Mouse (Mus musculus) left cerebral cortex, adult 2 months (tissue): Measurements from ENCODE around the gene Olfr876. TPM values are rescaled to one million over a fixed set of nuclear protein-coding genes. Genes with fewer than 3 reads are reported as not detected.
A peak's percentile ranks its signal among the peaks of the same experiment; 100 is the strongest.

Source experiments
- DNase-seq, 2 experiments: peaks; one replicate each; pipeline ENCODE4 v3.0.0; 2021 to 2022; ENCODE audit warnings: low spot score in 2 of 2, mixed read lengths in 1 of 2; ENCODE audit errors: extremely low spot score in 1 of 2
- H3K27ac ChIP-seq: fragments of 200-600 bp; 2 replicates; pipeline ENCODE4 v1.8.1; 2022
- H3K4me3 ChIP-seq: fragments of 200-600 bp; 2 replicates; pipeline ENCODE4 v1.8.1; 2022
- CTCF ChIP-seq: fragments of 200-600 bp; IDR thresholded peaks from 2 replicates; pipeline ENCODE4 v1.8.1; 2022; ENCODE audit warnings: antibody characterized with exemption, mild to moderate bottlenecking, moderate library complexity
- intact Hi-C: fragments of 180-260 bp; cut with DNase I; formaldehyde crosslinking; loops from one replicate; pipeline ENCODE4 v1.15.1; 2025
- total RNA-seq, 2 experiments: library from RNA; stranded (reverse); gene quantifications; 2 replicates each; pipeline ENCODE4 v1.2.3; 2021

Olfr876 gene
- total RNA-seq, 2 experiments from 2014 or later: not detected

- intact Hi-C loops: loop anchor here (5.0 to 10.0 kb wide), 2 partner anchors 103 to 240 kb away; partner anchors contain the start of gene Olfr878
- no peak overlapping the region for H3K4me3 ChIP-seq
- no peak for TF ChIP-seq CTCF
- H3K27ac ChIP-seq: peak overlapping the region; percentile 69
- peak in 1 of 2 experiments; percentile 14 for DNase-seq
Observed at GRCm38 (mm10) chr9:37814696-37815095, 11.9 kb downstream of the Olfr876 start.

DNA sequence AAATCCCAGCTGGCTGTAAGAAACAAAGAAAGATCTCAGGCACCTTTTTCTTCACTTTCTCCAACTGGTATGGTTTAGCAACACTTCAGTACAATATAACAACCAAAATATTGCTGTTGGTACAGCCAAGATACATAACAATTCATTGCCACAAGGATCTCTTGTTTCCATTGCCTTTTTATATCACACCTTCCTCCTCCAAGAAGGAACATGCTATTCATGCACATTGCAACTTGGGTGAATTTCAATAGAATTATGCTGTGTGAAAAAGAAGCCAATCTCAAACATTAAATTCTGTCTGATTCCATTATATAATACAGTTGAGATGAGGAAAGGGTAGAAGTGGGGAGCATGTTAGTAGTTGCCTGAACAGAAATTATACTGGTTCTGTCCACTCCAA is 27.1 kb downstream of the Olfr876 start:
- H3K4me3 ChIP-seq: no peak overlapping the region
- no peak for DNase-seq
- peak overlapping the region; percentile 77; the same call in 1 of the 2 replicates for H3K27ac ChIP-seq
- no peak for TF ChIP-seq CTCF
- intact Hi-C loops: loop anchor here (5.0 to 10.0 kb wide), 3 partner anchors 77 to 275 kb away; partner anchors contain the start of genes Nrgn and Siae

DNA sequence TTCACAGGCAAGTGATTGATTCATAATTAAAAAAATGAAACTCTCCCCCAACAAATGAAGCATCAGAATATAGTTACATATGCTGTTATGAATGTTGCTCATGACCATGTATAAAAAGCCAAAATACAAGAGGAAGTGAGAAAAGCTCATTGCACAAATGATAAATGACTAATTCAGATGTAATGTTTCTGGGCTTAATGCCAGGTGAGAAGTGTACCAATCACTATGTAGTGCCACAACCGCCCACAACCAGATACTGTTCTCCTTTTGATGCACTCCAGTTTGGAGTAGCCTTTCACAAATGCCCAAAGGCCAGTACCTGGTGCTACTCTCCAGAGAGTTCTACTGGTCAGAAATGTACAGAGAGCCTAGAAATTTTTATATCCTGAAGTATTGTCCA is 30.5 kb downstream of the Olfr876 start:
- H3K4me3 ChIP-seq: no peak overlapping the region
- 0 out of 2 replicates have a peak overlapping the region, but pooled peaks have one; percentile 28 for H3K27ac ChIP-seq
- DNase-seq: no peak
- no peak for TF ChIP-seq CTCF
- intact Hi-C loops: loop anchor here (2.0 to 5.0 kb wide), 3 partner anchors 29 to 156 kb away; no protein-coding TSS in a partner anchor

GRCm38 (mm10) chr9:37849267-37849666 is 46.4 kb downstream of the Olfr876 start:
- TF ChIP-seq CTCF: no peak
- intact Hi-C loops: no loop called here
- DNase-seq: no peak

DNA sequence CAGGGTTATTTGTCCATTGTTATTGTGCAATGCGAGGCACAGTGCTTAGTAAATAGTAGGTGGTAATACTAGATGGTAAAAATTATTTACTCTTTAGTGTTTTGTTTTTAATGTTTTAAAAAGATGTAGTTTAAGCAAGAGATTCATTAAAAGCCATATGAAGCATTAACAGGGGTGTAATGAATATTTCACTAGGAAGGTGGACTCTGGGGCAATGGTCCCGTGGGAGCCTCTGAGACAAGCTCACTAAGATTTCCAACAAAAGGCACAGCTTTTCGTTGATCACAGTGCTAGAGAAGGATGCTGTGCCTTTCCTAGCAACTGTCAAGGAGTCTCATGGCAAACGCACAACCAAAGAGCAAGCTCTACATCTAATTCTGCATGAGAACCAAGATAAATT is 51.1 kb downstream of the Olfr876 start, which contains the start of gene Olfr877:
Gene Olfr877, plus strand, starts transcription at position 301 of the 400 bp plus-strand sequence.
- TF ChIP-seq CTCF: no peak
- intact Hi-C loops: no loop called here

More at GRCm38 (mm10) chr9:37849267-37849666, 46.4 kb downstream of the Olfr876 start:
- peak overlapping the region; percentile 40; the same call in 1 of the 2 replicates for H3K27ac ChIP-seq
- no peak overlapping the region for H3K4me3 ChIP-seq

More for the DNA sequence above, 51.1 kb downstream of the Olfr876 start, which contains the start of gene Olfr877:
- Histone ChIP-seq H3K27ac (no peak within 1 kb of the TSS), H3K4me3 (no peak within 1 kb of the TSS)
- no peak for DNase-seq

Other genes with a start within 250 kb of the Olfr876 start
- 10 to 100 TPM; 17.1 to 18.8 TPM for gene Siae, start 247.3 kb upstream of the Olfr876 start, total RNA-seq
- gene Spa17, start 189.3 kb upstream of the Olfr876 start, total RNA-seq: 1 to 10 TPM; 1.7 to 2.1 TPM
- gene Tbrg1, start 145.7 kb upstream of the Olfr876 start, total RNA-seq: 10 to 100 TPM; 52.5 to 59.8 TPM
- not detected for gene Panx3, start 133.8 kb upstream of the Olfr876 start, total RNA-seq
- gene Olfr160, start 86.8 kb upstream of the Olfr876 start, total RNA-seq: not detected
- not detected for gene Olfr874, start 57.9 kb upstream of the Olfr876 start, total RNA-seq
- not detected for gene Olfr875, start 31.2 kb upstream of the Olfr876 start, total RNA-seq
- gene Olfr877, start 51.2 kb downstream of the Olfr876 start, total RNA-seq: under 1 TPM in 1 of 2 experiments, not detected in 1; 0.25 TPM
- under 1 TPM; 0.05 to 0.07 TPM for gene Olfr145, start 93.7 kb downstream of the Olfr876 start, total RNA-seq
- gene Olfr878, start 114.8 kb downstream of the Olfr876 start, total RNA-seq: under 1 TPM; 0.23 to 0.36 TPM
- under 1 TPM; 0.26 to 0.34 TPM for gene Olfr881, start 188.8 kb downstream of the Olfr876 start, total RNA-seq
- gene Olfr883, start 222.8 kb downstream of the Olfr876 start, total RNA-seq: not detected
- not detected for gene Olfr884, start 243.5 kb downstream of the Olfr876 start, total RNA-seq